Mouse (Mus musculus) forebrain, embryonic 10.5 days (tissue): ENCODE results near the gene Tpmt. TPM values are rescaled to one million over a fixed set of nuclear protein-coding genes. Genes with fewer than 3 reads are reported as not detected.

Experiments
- DNase-seq: peaks from one replicate; pipeline ENCODE4 v3.0.0-alpha.2; 2017; ENCODE audit warnings: low spot score; ENCODE audit errors: extremely low spot score
- H3K27ac ChIP-seq: fragments of 300-500 bp; sonication (generic); 2 replicates; pipeline ENCODE4 v1.5.1; 2016; ENCODE audit warnings: mild to moderate bottlenecking
- H3K27me3 ChIP-seq: fragments of 300-500 bp; sonication (generic); 2 replicates; pipeline ENCODE4 v1.6.1; 2016; ENCODE audit warnings: mild to moderate bottlenecking; ENCODE audit not compliant: poor library complexity, severe bottlenecking
- H3K36me3 ChIP-seq: fragments of 300-500 bp; sonication (generic); replicated peaks from 2 replicates; pipeline ENCODE4 v1.6.1; 2016; ENCODE audit warnings: mild to moderate bottlenecking, moderate library complexity
- H3K4me1 ChIP-seq: fragments of 300-500 bp; sonication (generic); 2 replicates; pipeline ENCODE4 v1.6.1; 2016
- H3K4me3 ChIP-seq: fragments of 300-500 bp; sonication (generic); 2 replicates; pipeline ENCODE4 v1.5.1; 2016; ENCODE audit warnings: mild to moderate bottlenecking, moderate library complexity
- H3K9me3 ChIP-seq: fragments of 300-500 bp; sonication (generic); 2 replicates; pipeline ENCODE4 v1.6.1; 2016; ENCODE audit warnings: mild to moderate bottlenecking, moderate library complexity
- WGBS: fragments of 180-500 bp; shearing (Covaris S2); methylation state at CpG from one replicate; pipeline ENCODE4 v1.1.7; 2016; 5-methylcytosine and 5-hydroxymethylcytosine counted together
- polyA plus RNA-seq: library from polyadenylated mRNA; unstranded; fragments of >200 nt; fragmentation: Nextera tagmentation; extraction: Ambion mirVana; gene quantifications from 2 replicates; pipeline ENCODE4 v1.2.1, GENCODE M21; 2016

Gene Tpmt
- 29.9 and 32.0 TPM in 2 replicates for polyA plus RNA-seq

DNA sequence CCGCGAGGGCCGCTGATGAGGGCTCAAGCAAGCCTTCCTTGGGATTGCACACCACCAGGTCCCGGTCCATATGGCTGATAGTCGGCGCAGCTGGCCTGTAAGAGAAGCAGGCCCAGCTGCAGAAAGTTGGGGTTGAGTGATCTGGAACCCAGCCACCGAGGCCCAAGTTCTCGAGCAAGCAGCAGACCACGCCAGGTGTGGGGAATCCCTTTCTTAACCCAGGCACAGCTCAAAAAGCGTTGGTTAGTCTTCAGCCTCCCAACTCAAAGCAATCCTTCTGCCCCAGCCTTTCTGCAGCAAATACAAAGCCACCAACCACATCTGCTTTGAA lies at the start of gene Tpmt:
Tpmt (minus strand) TSS at position 121 of the 331 bp plus-strand sequence.
- H3K36me3 ChIP-seq: peaks cover 12% of the 10 kb centered on the region
- no peaks in the 10 kb centered on the region; the same call in 1 of the 2 replicates for H3K27me3 ChIP-seq
- peak within 1 kb of the TSS; percentile 88 for H3K27ac ChIP-seq
- H3K9me3 ChIP-seq: no peaks in the 10 kb centered on the region
- peak; percentile 34 for DNase-seq
- 16% methylated on average over 10 of the region's 10 CpGs for WGBS
- peak within 1 kb of the TSS; percentile 96 for H3K4me3 ChIP-seq
- peaks cover 26% of the 10 kb centered on the region for H3K4me1 ChIP-seq

DNA sequence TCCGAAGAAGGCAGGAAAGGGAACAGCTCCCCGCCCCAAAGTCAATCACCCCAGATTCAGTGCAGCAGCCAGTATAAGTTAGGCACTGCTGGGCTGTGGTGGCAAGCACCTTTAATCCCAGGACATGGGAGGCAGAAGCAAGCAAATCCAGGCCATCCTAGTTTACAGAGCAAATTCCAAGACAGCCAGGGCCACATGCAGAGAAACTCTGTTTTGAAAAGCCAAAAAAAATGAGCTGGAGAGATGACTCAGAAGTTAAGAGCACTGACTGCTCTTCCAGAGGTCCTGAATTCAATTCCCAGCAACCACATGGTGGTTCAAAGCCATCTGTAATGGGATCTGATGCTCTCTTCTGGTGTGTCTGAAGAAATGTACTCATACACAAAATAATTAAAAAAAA lies 49.3 kb upstream of the Tpmt start:
- DNase-seq: no peak
- Histone ChIP-seq H3K4me1 (no peaks in the 10 kb centered on the region), H3K4me3 (no peak overlapping the region), H3K27me3 (no peaks in the 10 kb centered on the region), H3K36me3 (peaks cover 100% of the 10 kb centered on the region), H3K9me3 (no peaks in the 10 kb centered on the region), H3K27ac (no peak overlapping the region)
- 87% methylated on average over 2 of the region's 2 CpGs for WGBS

DNA sequence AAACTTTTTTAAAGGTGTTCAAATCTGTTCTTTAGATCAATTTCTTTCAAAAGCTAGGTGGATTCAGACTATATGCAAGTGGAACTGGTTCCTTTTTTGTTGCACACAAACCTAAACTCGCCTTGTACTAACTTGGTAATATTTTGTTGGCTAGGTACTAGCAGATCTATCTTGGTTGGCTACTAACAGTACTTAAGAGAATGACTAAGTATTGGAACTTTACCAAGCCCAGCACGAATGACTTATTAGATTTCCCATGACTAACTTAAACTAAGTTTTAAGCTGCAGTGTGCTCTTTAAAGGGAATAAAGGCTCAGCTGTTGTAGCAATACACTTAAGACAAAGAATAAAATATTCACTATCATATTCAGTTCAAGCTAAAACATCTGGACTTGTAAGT lies 44.7 kb upstream of the Tpmt start:
- H3K4me1 ChIP-seq: no peaks in the 10 kb centered on the region
- no peaks in the 10 kb centered on the region for H3K27me3 ChIP-seq
- no peak for DNase-seq
- H3K36me3 ChIP-seq: peaks cover 98% of the 10 kb centered on the region
- WGBS: 89% methylated on average over 2 of the region's 2 CpGs
- no peak overlapping the region for H3K4me3 ChIP-seq
- no peaks in the 10 kb centered on the region for H3K9me3 ChIP-seq
- no peak overlapping the region for H3K27ac ChIP-seq

DNA sequence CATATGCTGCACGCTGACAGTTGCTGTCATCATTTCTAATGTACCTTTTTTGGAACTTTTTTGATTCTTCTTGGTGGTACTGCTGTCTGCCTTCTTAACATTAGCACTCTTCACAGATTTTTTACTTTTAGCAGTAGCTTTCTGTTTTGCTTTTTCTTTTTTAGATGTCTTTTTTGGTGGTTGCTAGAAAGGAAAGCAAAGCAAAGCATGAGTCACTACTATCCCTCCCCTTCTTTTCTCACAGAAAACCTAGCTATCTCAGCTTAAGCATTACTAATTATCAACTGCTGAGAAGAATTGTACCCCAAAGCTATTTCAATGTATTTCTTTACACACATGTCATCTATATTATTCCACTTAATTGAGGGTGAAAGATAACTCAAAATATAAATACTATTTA lies 43.9 kb upstream of the Tpmt start:
- H3K27me3 ChIP-seq: no peaks in the 10 kb centered on the region
- DNase-seq: no peak
- H3K4me1 ChIP-seq: no peaks in the 10 kb centered on the region
- peaks cover 98% of the 10 kb centered on the region for H3K36me3 ChIP-seq
- H3K27ac ChIP-seq: no peak overlapping the region
- no peaks in the 10 kb centered on the region for H3K9me3 ChIP-seq
- 98% methylated on average over 1 of the region's 1 CpGs for WGBS
- no peak overlapping the region for H3K4me3 ChIP-seq

DNA sequence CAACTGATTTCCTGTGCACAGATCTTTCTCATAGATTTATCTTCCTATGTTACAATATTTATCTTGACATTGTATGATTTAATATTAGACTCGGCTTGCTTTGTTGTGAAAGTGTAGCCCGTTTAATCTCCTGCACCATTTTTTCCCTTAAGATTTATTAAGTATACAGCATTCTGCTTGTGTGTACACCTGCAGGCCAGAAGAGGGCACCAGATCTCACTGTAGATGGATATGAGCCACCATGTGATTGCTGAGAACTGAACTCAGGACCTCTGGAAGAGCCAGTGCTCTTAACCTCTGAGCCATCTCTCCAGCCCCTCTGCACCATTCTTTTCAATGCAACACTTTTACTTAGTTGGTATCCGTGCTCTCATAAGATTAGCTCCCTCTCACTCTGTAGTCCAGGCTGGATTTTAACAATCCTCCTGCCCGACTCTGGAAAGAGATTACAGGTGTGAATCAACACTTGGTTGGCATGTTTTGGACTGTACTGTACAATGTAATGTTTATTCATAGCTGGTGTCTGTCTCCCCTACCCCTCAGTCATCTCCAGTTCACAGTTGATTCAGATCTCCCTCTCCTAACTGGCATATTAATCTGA lies 36.5 kb upstream of the Tpmt start:
- H3K36me3 ChIP-seq: peaks cover 88% of the 10 kb centered on the region
- H3K9me3 ChIP-seq: no peaks in the 10 kb centered on the region
- peak; percentile 13 for DNase-seq
- H3K4me3 ChIP-seq: no peak overlapping the region
- WGBS: 88% methylated on average over 4 of the region's 4 CpGs
- no peaks in the 10 kb centered on the region for H3K27me3 ChIP-seq
- H3K4me1 ChIP-seq: no peaks in the 10 kb centered on the region
- H3K27ac ChIP-seq: no peak overlapping the region

DNA sequence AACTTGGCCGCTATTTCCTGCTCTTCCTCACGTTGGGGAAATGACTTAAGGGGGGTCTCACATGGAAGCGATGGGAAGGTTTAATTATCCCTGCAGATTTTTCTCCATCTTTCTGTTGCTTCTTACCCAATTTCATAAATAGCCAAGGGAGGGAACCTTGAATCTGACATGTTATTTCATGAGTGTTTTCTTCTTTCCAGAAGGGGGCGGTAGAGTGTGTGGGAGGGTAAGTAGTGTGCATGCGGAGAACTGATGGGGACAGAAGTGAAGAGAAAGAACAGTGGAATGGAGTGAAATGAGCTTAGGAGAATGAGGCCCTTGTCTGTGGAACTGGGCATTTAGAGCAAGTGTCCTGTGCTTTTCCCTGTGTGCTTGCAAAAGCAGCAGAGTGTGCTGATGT lies 34.3 kb upstream of the Tpmt start:
- Histone ChIP-seq H3K4me3 (no peak overlapping the region), H3K27ac (no peak overlapping the region), H3K27me3 (no peaks in the 10 kb centered on the region), H3K4me1 (no peaks in the 10 kb centered on the region), H3K36me3 (peaks cover 82% of the 10 kb centered on the region), H3K9me3 (no peaks in the 10 kb centered on the region)
- DNase-seq: peak; percentile 11
- WGBS: 77% methylated on average over 5 of the region's 5 CpGs

DNA sequence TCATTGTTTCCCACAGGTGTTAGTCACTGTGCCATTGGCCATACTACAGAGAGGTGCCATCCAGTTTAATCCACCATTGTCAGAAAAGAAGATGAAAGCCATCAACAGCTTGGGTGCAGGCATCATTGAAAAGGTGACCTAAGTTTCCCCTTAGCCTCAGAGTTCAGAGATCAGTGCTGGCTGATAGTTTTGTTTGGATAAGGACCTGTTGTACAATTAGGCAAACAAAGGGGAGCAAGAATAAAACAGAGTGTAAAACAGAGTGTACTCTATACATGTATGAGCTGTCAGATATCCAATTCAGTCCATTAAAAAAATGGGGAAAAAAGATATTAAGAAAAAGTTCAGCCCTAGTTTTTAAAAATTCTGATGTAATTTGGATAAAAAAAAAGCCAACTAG lies 32.8 kb upstream of the Tpmt start:
- H3K9me3 ChIP-seq: no peaks in the 10 kb centered on the region
- H3K27me3 ChIP-seq: no peaks in the 10 kb centered on the region
- DNase-seq: peak; percentile 3
- H3K4me3 ChIP-seq: no peak overlapping the region
- no peak overlapping the region for H3K27ac ChIP-seq
- H3K4me1 ChIP-seq: no peaks in the 10 kb centered on the region
- H3K36me3 ChIP-seq: peaks cover 77% of the 10 kb centered on the region

DNA sequence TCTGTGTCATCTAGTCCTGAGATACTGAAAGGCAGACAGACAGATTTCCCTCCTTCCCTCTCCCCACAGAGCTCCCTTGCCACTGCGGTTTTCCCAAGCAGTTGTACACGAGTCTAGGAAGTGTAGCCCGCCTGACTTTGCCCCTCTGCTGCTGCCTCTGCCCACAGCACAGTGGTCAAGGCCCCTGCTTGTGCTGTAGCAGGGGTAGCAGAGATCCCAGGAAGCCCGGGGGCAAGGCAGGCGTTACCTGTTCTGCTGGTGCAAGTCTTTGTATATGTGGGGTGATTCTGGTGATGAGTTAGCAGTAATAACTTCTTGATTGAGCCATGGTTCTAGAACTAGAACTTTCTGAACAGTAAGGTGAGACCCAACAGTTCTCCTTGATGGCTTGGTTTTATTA lies 31.6 kb upstream of the Tpmt start:
- no peak overlapping the region for H3K4me3 ChIP-seq
- no peaks in the 10 kb centered on the region for H3K4me1 ChIP-seq
- H3K27me3 ChIP-seq: no peaks in the 10 kb centered on the region
- peaks cover 72% of the 10 kb centered on the region for H3K36me3 ChIP-seq
- 87% methylated on average over 5 of the region's 5 CpGs for WGBS
- H3K27ac ChIP-seq: no peak overlapping the region
- peak; percentile 9 for DNase-seq
- no peaks in the 10 kb centered on the region for H3K9me3 ChIP-seq

DNA sequence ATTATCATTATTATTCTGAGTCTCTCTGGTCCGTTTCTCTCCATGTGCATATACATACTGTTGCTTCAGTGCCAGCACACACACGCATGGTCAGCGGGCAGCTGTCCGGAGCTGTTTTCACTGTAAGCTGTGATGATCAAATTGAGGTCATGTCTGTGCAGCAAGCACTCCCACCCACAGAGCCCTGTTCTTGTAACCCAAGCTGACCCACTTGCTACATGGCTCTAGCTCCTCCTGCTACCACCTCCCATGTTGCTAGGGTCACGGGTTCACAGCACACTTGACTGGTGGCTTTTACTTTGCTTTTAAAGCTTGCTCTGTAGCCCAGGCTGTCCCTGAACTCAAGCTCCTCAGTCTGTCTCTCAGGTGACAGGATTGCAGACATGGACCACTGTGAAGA lies 27.9 kb upstream of the Tpmt start:
- WGBS: 96% methylated on average over 5 of the region's 5 CpGs
- Histone ChIP-seq H3K27me3 (no peaks in the 10 kb centered on the region), H3K9me3 (no peaks in the 10 kb centered on the region), H3K4me3 (no peak overlapping the region), H3K36me3 (peaks cover 57% of the 10 kb centered on the region), H3K27ac (no peak overlapping the region), H3K4me1 (no peaks in the 10 kb centered on the region)
- DNase-seq: no peak

DNA sequence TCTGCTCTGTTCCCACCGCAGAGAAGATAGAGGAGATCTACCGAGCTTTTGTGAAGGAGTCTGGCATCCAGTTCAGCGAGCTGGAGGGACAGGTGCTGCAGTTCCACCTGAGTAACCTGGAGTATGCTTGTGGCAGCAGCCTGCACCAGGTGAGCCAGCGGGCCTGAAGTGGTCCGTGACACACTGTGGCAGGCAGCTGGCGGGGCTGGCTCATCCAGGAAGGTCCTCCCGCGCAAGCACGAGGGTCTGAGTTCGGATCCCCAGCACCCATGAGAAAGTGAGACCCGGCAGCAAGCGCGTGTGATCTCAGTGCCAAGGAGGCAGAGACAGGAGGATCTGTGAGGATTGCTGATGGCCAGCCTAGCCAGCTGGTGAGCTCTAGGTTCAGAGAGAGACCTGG lies 27.3 kb upstream of the Tpmt start:
- H3K4me1 ChIP-seq: no peaks in the 10 kb centered on the region
- peaks cover 56% of the 10 kb centered on the region for H3K36me3 ChIP-seq
- no peak for DNase-seq
- H3K27me3 ChIP-seq: no peaks in the 10 kb centered on the region
- no peaks in the 10 kb centered on the region for H3K9me3 ChIP-seq
- no peak overlapping the region for H3K27ac ChIP-seq
- no peak overlapping the region for H3K4me3 ChIP-seq
- WGBS: 95% methylated on average over 13 of the region's 13 CpGs

DNA sequence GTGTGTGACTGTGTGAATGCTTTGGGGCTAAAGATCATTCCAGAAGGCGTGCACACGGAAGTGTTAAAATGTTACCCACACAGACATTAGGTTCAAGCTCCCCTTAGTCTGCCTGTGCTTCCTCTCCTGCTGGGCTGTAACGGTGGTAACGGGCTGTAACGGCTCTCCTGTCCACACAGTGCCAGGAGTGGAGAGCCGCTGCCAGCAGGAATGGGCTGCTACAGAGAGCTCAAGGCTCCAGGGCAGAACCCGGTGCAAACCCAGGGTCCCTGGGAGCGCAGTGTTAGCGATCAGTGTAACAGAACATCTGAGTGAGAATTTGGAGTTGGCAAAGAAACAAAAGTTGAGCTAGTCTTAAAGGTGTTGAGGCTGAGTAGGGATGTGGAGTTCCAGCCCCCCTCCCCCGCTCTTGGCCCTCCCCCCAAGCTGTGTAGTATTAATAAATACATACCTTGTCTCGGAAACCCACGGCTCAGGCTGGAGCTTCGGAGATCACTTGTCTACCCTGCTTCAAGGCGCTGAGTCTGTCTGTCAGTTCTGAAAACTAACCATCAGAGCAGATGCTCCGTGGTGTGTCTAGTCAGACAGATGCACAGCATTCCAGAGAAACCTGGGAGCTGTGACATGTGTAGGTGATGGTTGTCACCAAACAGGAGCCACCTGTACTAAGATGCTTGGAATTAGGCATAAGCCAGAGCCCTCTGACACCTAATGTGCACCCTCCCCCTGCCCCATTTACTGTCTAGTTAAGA lies 26.0 kb upstream of the Tpmt start:
- Histone ChIP-seq H3K36me3 (peaks cover 58% of the 10 kb centered on the region), H3K27me3 (no peaks in the 10 kb centered on the region), H3K9me3 (no peaks in the 10 kb centered on the region), H3K4me1 (no peaks in the 10 kb centered on the region), H3K4me3 (no peak overlapping the region), H3K27ac (no peak overlapping the region)
- 88% methylated on average over 15 of the region's 15 CpGs for WGBS
- no peak for DNase-seq

DNA sequence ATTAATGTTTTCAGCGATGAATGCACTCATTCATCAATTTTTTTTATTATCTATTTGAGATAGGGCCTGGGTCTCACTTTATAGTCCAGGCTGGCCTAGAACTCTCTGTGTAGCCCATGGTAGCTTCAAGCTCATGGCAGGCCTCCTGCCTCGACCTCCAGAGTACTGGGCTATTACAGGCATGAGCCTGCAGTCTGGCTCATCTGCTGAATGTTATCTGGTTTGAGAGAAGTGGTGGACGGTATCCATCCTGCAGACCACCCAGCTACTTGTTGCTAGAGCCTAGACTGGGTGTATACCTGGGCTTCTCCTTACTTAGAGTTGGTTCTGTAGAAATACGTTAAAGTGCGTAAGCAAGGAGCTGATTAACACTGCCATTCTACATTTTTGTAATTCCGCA lies 22.5 kb upstream of the Tpmt start:
- 93% methylated on average over 6 of the region's 6 CpGs for WGBS
- peaks cover 61% of the 10 kb centered on the region for H3K36me3 ChIP-seq
- DNase-seq: no peak
- H3K4me1 ChIP-seq: no peaks in the 10 kb centered on the region
- no peaks in the 10 kb centered on the region for H3K9me3 ChIP-seq
- no peak overlapping the region for H3K4me3 ChIP-seq
- no peak overlapping the region for H3K27ac ChIP-seq
- H3K27me3 ChIP-seq: no peaks in the 10 kb centered on the region

DNA sequence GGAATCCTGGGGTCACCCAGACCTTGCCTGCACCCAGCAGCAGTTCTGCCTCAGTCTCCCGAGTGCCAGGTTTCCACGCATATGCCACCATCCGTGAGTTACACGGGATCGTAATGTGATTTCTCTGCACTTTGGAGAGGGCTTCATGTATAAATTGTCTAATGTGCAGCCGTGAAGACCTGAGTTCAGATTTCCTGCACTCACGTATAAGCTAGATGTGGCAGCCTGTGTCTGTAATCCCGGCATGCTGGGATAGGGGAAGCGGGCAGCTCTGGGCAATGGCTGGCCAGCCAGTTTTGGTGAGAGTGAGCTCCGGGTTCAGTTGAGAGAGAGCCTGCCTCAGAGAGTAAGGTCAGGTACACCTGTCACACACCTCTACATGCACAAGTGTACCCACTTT lies 22.0 kb upstream of the Tpmt start:
- peaks cover 61% of the 10 kb centered on the region for H3K36me3 ChIP-seq
- no peak for DNase-seq
- no peaks in the 10 kb centered on the region for H3K9me3 ChIP-seq
- no peak overlapping the region for H3K4me3 ChIP-seq
- no peaks in the 10 kb centered on the region for H3K27me3 ChIP-seq
- no peaks in the 10 kb centered on the region for H3K4me1 ChIP-seq
- 93% methylated on average over 10 of the region's 10 CpGs for WGBS
- no peak overlapping the region for H3K27ac ChIP-seq
